Mouse (Mus musculus): Measurements from ENCODE around the gene Per2. TPM values are rescaled to one million over a fixed set of nuclear protein-coding genes. Genes with fewer than 3 reads are reported as not detected.

The Per2 gene
- total RNA-seq, 2 experiments from 2014 or later: 3.9 to 10.8 TPM

DNA sequence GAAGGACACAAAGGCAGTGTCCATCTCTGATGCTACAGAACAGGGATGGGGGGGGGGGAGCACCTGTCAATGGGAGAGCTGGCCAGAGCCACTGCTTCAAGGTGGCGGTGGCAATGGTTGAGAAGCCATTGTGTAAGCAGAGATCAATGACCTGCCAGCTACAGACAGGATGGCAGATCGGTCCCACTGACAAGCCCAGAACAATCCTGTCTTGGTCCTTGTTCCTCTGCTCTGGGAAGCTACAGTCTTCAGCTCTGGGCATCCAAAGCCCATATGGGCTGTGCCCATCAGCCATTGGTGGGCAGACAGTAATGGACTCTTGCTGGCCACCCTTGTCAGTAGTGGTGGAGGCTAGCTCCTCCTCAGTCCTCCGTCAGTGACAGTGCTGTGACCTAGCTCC, 17.3 kb downstream of the Per2 start:
- Histone ChIP-seq H3K27ac (peak overlapping the region; percentile 40), H3K4me3 (no peak overlapping the region)
- TF ChIP-seq CTCF (IDR thresholded peaks at IDR 0.05): no peak
- intact Hi-C loops (cut with DNase I): no loop called here
- DNase-seq: no peak

DNA sequence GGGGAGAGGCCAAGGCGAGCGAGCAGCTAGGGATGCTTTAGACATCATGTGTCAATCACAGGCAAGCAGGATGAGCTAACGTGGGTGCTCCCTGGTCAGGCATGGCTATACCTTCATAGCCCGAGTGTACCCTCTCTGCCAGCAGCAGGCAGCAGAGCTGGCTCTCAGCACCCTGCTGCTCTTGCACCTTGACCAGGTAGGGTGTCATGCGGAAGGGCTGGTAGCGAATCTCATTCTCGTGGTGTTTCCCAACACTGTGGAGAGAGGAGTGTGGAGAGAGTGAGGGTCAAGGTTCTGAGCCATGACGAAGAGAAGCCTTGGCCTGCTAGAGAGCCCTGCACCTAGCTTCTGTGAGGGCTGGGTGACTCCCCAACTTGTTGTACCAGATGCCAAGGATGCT, 19.3 kb downstream of the Per2 start:
- DNase-seq: no peak
- H3K27ac ChIP-seq: no peak overlapping the region
- H3K4me3 ChIP-seq: no peak overlapping the region
- intact Hi-C loops (cut with DNase I): no loop called here
- no peak for TF ChIP-seq CTCF (IDR thresholded peaks at IDR 0.05)

DNA sequence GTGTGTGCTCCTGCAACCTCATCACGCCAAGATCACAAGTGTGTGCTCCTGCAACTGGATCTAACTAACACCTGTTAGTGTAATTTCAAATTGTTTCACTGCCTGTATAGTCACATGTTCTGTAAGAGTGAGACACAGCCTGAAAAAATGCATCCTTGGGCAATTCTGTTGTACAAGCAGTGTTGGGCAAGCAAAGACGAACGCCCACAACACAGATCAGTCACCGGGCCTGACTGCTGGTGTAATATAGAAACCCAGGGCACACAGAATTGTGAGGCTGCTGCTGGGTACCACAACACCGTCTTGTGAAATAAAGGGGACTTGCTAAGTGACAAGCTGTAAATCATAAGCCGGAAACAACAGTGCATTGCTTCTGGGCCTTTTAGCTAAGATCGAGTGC, 21.6 kb downstream of the Per2 start:
- no peak for TF ChIP-seq CTCF (IDR thresholded peaks at IDR 0.05)
- intact Hi-C loops (cut with DNase I): no loop called here
- no peak for DNase-seq
- H3K4me3 ChIP-seq: no peak overlapping the region
- peak overlapping the region; percentile 90 for H3K27ac ChIP-seq

DNA sequence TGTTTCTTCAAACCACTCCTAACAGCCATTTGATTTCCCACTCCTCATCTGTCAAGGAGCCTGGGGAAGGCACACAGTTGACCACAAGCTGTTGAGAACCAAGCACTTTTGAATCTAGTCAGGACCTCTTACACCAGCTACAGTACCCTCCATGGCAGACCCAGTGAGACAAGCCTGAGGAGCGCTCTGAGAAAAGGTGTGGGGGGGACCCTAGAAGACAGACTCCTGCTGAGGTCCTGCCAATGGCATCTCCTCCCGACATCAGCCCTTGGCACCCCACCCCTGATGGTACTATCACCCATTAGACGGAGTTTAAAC, 22.1 kb downstream of the Per2 start:
- H3K27ac ChIP-seq: peak overlapping the region; percentile 90
- no peak for TF ChIP-seq CTCF (IDR thresholded peaks at IDR 0.05)
- no peak for DNase-seq
- H3K4me3 ChIP-seq: no peak overlapping the region
- intact Hi-C loops (cut with DNase I): no loop called here

DNA sequence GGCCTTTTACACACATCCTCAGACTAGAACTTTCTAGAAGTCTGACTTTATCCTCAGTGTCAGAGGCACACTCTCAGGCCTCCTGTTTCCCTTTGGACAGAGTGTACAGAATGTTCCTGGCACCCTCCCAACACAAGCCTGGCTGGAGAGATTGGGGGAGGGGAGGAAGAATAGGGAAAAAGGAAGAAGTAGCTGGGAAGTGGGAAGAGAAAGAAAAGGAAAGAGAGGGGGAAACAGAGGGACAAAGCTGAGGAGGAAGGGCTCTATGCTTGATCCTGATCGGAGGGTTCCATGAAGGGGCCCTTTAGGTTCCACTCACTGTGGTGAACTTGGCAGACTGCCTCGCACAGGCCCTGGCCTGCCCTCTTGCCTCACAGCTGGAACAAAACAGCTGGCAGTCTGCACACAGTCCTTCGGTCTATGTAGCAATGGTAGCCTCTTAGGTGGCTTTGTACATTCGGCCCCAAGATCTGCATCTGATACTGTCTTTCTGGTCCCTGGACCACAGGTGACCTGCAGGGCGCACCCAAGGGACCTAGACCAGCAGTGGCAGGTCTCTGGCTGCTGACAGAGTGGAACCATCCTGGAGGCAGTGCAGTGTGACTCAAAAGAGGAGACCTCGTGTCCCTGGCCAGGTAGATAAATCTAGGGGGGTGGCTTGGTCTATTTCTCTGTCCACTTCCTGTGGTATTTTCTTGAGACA, 22.6 kb downstream of the Per2 start:
- intact Hi-C loops (cut with DNase I): no loop called here
- peak overlapping the region; percentile 90 for H3K27ac ChIP-seq

DNA sequence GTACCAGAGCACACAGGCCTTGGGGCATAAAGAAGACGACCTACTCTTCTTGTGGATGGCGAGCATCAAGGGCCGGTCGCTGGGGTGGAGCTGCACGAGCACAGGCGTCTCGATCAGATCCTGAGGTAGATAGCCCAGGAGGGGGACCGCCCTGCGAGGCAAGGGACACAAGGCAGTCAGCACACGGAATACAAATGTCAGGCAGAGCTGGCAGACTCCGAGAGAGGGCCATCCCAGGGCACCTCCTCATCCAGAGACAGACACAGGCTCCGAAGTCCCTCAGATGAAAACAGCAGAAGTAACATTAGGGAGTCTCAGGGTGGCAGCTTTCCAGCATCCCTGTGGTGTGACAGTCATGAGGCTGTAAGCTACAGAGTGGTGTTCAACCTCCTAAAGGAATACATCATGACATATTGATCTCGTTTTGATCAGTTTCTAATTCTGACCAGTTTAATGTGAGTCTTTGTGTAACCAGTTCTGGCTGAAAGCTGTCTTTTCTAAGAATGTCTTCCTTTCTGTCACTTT, 23.5 kb downstream of the Per2 start:
- TF ChIP-seq CTCF (IDR thresholded peaks at IDR 0.05): no peak
- intact Hi-C loops (cut with DNase I): no loop called here
- Histone ChIP-seq H3K4me3 (no peak overlapping the region), H3K27ac (peak overlapping the region; percentile 90)
- DNase-seq: no peak

More for the DNA sequence above, 22.6 kb downstream of the Per2 start:
- peak; percentile 86 for DNase-seq
- no peak for TF ChIP-seq CTCF (IDR thresholded peaks at IDR 0.05)
- no peak overlapping the region for H3K4me3 ChIP-seq

DNA sequence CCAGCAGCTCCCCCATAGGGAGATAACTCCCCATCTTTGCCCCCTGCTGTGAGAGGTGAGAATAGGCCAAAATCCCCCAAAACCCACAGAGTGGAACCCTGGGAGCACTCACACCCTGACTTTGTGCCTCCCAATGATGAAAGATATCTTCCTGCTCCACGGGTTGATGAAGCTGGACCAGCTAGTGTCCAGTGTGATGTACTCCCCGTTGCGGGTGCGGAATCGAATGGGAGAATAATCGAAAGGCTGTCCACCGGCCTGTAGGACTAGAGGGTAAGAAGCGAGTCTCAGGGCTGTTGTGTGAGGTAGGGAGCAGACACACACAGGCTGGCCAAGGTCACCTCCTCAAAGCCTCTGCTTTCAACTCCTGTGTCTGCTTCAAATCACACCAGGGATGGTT, 24.2 kb downstream of the Per2 start:
- no peak for DNase-seq
- H3K27ac ChIP-seq: peak overlapping the region; percentile 90
- H3K4me3 ChIP-seq: no peak overlapping the region
- intact Hi-C loops (cut with DNase I): no loop called here
- no peak for TF ChIP-seq CTCF (IDR thresholded peaks at IDR 0.05)

DNA sequence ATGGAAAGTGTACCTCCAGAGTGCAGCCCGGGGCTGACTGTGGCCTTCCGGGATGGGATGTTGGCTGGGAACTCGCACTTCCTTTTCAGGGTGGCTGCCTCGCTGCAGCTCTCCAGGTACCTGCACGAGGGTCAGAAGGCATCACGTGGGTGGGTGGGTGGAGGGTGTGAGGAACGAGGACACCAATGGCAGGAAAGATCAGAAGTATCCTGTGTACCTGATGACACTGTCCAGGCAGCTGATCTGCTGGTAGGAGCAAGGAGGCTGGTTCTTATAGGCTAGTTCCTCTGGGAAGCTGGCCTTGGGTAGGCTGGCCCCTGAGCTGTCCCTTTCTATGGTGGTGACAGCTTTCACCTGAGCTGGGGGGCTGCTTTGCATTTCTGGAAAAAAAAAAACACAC, 28.4 kb downstream of the Per2 start:
- intact Hi-C loops (cut with DNase I): no loop called here
- DNase-seq: no peak
- no peak overlapping the region for H3K27ac ChIP-seq
- H3K4me3 ChIP-seq: no peak overlapping the region
- no peak for TF ChIP-seq CTCF (IDR thresholded peaks at IDR 0.05)

DNA sequence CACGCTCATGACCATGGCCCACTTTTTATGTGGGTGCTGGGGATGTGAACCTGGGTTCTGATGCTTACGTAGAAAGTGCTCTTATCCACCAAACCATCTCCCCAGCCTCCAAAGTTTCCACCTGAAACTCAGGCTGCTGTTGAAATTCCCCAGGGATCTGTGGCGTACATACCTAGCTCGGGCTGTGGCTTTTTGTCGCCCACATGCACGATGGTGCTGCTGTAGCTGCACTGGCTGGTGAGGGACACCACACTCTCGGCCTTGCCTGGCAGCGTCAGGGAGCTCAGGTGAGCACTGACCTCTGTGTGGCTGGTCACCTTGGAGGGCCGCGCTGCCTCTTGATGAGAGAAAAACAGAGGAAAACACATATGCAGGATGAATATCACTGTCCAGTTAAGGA, 29.9 kb downstream of the Per2 start:
- no peak for TF ChIP-seq CTCF (IDR thresholded peaks at IDR 0.05)
- no peak overlapping the region for H3K27ac ChIP-seq
- intact Hi-C loops (cut with DNase I): loop anchor here (2.0 kb wide), 1 partner anchor 30 kb away; the partner anchor contains the start of gene Per2

DNA sequence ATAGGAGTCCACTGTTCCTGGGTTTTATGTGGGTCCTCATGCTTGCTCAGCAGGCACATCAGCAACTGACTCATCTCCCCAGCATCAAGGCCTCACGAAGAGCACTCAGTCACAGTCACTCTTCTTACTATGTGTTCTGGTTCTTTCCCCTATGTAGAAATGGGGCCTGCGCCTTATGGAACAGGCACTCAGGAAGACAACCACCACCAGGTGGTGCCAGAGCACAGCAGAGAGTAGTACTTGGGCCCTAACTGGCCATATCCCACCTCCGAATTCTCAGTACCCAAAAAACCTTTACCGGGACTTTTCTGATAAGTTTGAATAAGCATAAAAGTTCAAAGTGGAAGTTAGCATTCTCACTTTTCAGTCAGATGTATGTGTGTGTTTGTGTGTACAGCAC, 30.5 kb downstream of the Per2 start:
- intact Hi-C loops (cut with DNase I): loop anchor here (1.0 to 2.0 kb wide), 2 partner anchors 30 to 55 kb away; partner anchors contain the start of gene Per2
- no peak; the same call in 1 of the 2 replicates for TF ChIP-seq CTCF (IDR thresholded peaks at IDR 0.05)
- H3K4me3 ChIP-seq: no peak overlapping the region
- H3K27ac ChIP-seq: no peak overlapping the region
- peak; percentile 90 for DNase-seq

More for the DNA sequence above, 29.9 kb downstream of the Per2 start:
- H3K4me3 ChIP-seq: no peak overlapping the region
- DNase-seq: no peak

DNA sequence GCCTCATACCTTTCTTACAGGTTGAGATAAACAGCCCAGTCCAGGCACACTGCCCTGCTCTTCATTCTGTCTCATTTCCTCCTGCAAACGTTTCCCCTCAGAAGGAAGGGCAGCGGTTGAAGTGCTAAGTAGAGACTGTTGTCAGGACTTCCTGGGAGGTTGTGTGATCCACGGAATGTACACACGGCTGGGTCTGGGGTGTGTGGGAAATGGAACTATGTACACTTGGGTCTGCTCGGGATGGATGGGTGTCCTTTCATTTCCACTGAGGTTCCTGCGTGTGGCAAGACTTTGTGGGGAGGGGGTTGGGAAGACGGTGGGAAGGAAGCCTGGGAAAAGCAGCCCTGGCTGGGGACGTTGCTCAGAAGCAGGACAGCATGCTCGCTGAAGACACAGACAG, 32.7 kb downstream of the Per2 start:
- no peak overlapping the region for H3K4me3 ChIP-seq
- no peak for TF ChIP-seq CTCF (IDR thresholded peaks at IDR 0.05)
- no peak for DNase-seq
- no peak overlapping the region for H3K27ac ChIP-seq
- intact Hi-C loops (cut with DNase I): no loop called here

DNA sequence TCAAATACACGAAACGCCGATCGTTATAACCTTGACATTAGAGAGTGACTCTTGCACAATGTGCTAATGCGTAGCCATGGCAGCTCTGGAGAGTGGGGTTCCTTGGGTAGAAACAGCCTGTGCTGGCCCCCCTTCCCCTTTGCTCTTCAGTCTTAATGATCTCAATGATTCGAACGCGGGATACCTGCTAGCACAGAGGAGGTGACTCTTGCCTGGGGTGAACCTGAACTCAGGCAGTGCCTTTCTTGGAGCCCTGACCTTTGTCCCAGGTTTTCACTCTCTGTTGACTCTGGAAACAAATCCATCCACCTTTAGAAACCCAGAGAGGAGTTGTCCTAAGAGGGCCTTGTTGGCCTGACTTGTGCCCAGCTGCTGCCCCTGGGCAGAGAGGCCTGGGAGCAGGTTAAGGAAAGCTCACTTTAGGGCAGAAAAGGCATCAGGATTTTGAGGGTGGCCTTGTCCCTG, 38.5 kb downstream of the Per2 start:
- no peak overlapping the region for H3K4me3 ChIP-seq
- no peak for DNase-seq
- intact Hi-C loops (cut with DNase I): no loop called here
- no peak overlapping the region for H3K27ac ChIP-seq
- TF ChIP-seq CTCF (IDR thresholded peaks at IDR 0.05): no peak

DNA sequence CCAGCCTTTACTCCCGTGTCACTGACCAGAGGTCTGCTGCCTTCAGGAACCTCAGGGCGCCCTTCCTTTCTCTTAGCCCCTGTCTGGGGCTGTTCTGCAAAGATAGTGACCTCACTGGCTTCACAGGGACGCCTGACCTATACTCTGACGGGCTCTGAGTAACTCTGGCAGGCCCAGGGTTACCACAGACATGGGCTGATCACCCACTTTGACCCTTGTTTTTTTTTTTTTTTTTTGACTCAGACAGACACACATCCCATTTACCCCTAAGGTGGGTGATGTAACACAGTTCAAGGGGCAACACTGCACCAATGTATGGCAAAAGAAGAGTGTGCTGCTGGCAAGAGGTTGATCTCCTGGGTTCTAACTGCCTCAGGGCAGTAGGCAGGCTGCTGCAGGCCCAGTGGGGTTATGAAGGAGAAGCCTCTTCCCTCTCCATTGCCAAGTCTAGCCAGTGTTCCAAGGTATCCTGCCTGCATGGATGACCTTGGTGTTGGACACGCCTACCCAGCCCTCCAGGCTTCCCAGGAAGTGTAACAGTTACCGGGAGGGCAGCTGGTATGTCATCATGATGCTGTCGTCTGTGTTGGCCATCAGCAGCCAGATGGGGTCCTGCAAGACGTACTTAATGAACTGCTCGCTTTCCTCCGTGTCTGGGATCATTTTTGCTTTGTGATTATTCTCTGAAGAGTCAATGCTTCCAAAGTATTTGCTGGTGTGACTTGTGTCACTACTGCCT, 39.1 kb downstream of the Per2 start:
- TF ChIP-seq CTCF (IDR thresholded peaks at IDR 0.05): no peak
- intact Hi-C loops (cut with DNase I): no loop called here
- H3K4me3 ChIP-seq: no peak overlapping the region
- DNase-seq: no peak
- no peak overlapping the region for H3K27ac ChIP-seq
